Mouse (Mus musculus) embryo, embryonic 11.5 days (tissue): Measurements from ENCODE around the gene Zfp663.

Experiments used
- DNase-seq: peaks from one replicate; pipeline ENCODE4 v3.0.0-alpha.2; 2012; ENCODE audit warnings: low read depth, low spot score

Zfp663 gene

GRCm38 (mm10) chr2:165370348-165370747, 1.8 kb upstream of the Zfp663 start:
- DNase-seq, result no peak

- DNase-seq, result no peak
Measured at GRCm38 (mm10) chr2:165367868-165368439, 575 bp downstream of the Zfp663 start.

GRCm38 (mm10) chr2:165367047-165367520, 1.4 kb downstream of the Zfp663 start:
- DNase-seq, result no peak

GRCm38 (mm10) chr2:165364334-165365091, 4.0 kb downstream of the Zfp663 start:
- DNase-seq, result peak; percentile 58

GRCm38 (mm10) chr2:165363282-165363681, 5.2 kb downstream of the Zfp663 start:
- no peak for DNase-seq

GRCm38 (mm10) chr2:165360861-165361260, 7.7 kb downstream of the Zfp663 start:
- peak; percentile 74 for DNase-seq

- no peak for DNase-seq
Measured at GRCm38 (mm10) chr2:165351828-165352513, 16.6 kb downstream of the Zfp663 start.

GRCm38 (mm10) chr2:165349466-165349865, 19.1 kb downstream of the Zfp663 start:
- DNase-seq, result no peak

GRCm38 (mm10) chr2:165346180-165346579, 22.3 kb downstream of the Zfp663 start:
- no peak for DNase-seq

GRCm38 (mm10) chr2:165337191-165337590, 31.3 kb downstream of the Zfp663 start:
- DNase-seq, result no peak

GRCm38 (mm10) chr2:165332610-165333210, 35.8 kb downstream of the Zfp663 start:
- DNase-seq, result no peak

GRCm38 (mm10) chr2:165329703-165330102, 38.8 kb downstream of the Zfp663 start:
- no peak for DNase-seq

- no peak for DNase-seq
Measured at GRCm38 (mm10) chr2:165328746-165329145, 39.8 kb downstream of the Zfp663 start.

GRCm38 (mm10) chr2:165327386-165327785, 41.1 kb downstream of the Zfp663 start:
- no peak for DNase-seq

GRCm38 (mm10) chr2:165326304-165327190, 42.0 kb downstream of the Zfp663 start, which contains the start of gene Elmo2:
TSS of gene Elmo2 (minus strand) at chr2:165326479.
- peak; percentile 95 for DNase-seq

- DNase-seq, result no peak
Measured at GRCm38 (mm10) chr2:165325521-165326303, 42.8 kb downstream of the Zfp663 start.

GRCm38 (mm10) chr2:165323928-165324327, 44.6 kb downstream of the Zfp663 start:
- DNase-seq, result no peak

GRCm38 (mm10) chr2:165323484-165323883, 45.0 kb downstream of the Zfp663 start:
- no peak for DNase-seq

- DNase-seq, result no peak
Measured at GRCm38 (mm10) chr2:165321981-165322735, 46.4 kb downstream of the Zfp663 start.
